In the genomic region with DNA sequence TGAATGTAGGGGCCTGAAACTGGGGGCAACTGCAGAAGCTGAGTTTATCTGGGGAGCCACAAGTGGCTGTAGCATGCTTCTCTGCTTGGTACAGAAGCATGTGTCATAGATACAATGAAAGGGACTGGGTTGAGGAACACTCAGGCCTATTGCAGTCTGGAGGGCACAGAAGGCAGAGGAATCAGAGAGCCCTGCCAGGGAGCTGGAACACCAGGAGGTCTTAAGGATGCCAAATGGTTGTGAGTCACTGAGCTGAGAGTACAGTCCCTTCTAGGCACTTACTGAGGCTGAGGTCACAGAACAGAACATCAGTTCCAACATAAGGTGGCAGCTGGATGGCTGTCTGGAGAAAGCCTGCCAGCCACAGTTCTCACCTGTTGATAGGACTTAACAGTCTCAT, we compare ENCODE assay signal across 25 mouse cellular contexts.
DNase-seq lines count a peak whose midpoint lies in the region; ATAC-seq lines count a peak whose summit lies in the region.
"Had no signal": no experiment of that assay in that cellular context is flagged by ENCODE, and none has a peak within 500 bp of the region (broad histone marks: within the 10 kb centered on the region; RNA-seq: fewer than 3 reads in every experiment).

No protein-coding gene starts in this region.

- no peak overlapping the region for H3K27ac ChIP-seq in forebrain, embryonic 12.5 days
- H3K27ac ChIP-seq: embryonic facial prominence, embryonic 15.5 days; heart, embryonic 15.5 days; hindbrain, embryonic 14.5 days; limb, embryonic 12.5 days; liver, embryonic 12.5 days; midbrain, embryonic 12.5 days; neural tube, embryonic 15.5 days had no signal

- H3K4me3 ChIP-seq in forebrain, embryonic 12.5 days (replicated peaks), result no peak overlapping the region
- H3K4me3 ChIP-seq: embryonic facial prominence, embryonic 15.5 days; heart, embryonic 15.5 days; limb, embryonic 12.5 days; liver, embryonic 12.5 days; midbrain, embryonic 12.5 days; neural tube, embryonic 15.5 days had no signal

- no peak overlapping the region for H3K9ac ChIP-seq in forebrain, embryonic 12.5 days
- H3K9ac ChIP-seq: embryonic facial prominence, embryonic 15.5 days; heart, embryonic 15.5 days; hindbrain, embryonic 14.5 days; limb, embryonic 12.5 days; liver, embryonic 12.5 days; midbrain, embryonic 12.5 days; neural tube, embryonic 15.5 days had no signal

- no peaks in the 10 kb centered on the region for H3K9me3 ChIP-seq in forebrain, embryonic 12.5 days
- H3K9me3 ChIP-seq: embryonic facial prominence, embryonic 15.5 days; heart, embryonic 15.5 days; limb, embryonic 12.5 days; liver, embryonic 12.5 days; midbrain, embryonic 12.5 days; neural tube, embryonic 15.5 days had no signal

- H3K36me3 ChIP-seq in forebrain, embryonic 12.5 days (replicated peaks), result no peaks in the 10 kb centered on the region
- H3K36me3 ChIP-seq: embryonic facial prominence, embryonic 15.5 days; G1E; heart, embryonic 15.5 days; limb, embryonic 12.5 days; liver, embryonic 12.5 days; midbrain, embryonic 12.5 days; neural tube, embryonic 15.5 days had no signal

- H3K4me1 ChIP-seq in forebrain, embryonic 12.5 days, result peaks cover 13% of the 10 kb centered on the region
- H3K4me1 ChIP-seq: embryonic facial prominence, embryonic 15.5 days; liver, embryonic 12.5 days had no signal

- ATAC-seq in cerebellum, adult (ENCODE audit: insufficient number of reproducible peaks, low FRiP score, low TSS enrichment), result 0 out of 2 replicates have a peak, but pooled peaks have one; percentile 29
- no peak for ATAC-seq in forebrain, embryonic 12.5 days (ENCODE audit: low FRiP score)
- ATAC-seq: forebrain, embryonic 16.5 days; inflammation-experienced regulatory T-cells, adult 6 months; liver, embryonic 12.5 days had no signal

- no peaks in the 10 kb centered on the region for H3K27me3 ChIP-seq in forebrain, embryonic 12.5 days
- H3K27me3 ChIP-seq: embryonic facial prominence, embryonic 15.5 days; heart, embryonic 15.5 days; limb, embryonic 12.5 days; liver, embryonic 12.5 days; midbrain, embryonic 12.5 days; neural tube, embryonic 15.5 days had no signal

- H3K4me2 ChIP-seq in forebrain, embryonic 12.5 days, result no peak overlapping the region
- H3K4me2 ChIP-seq: embryonic facial prominence, embryonic 15.5 days; heart, embryonic 15.5 days; hindbrain, embryonic 14.5 days; limb, embryonic 12.5 days; liver, embryonic 12.5 days; midbrain, embryonic 12.5 days; neural tube, embryonic 15.5 days had no signal

- DNase-seq in cerebellum, postnatal 4 days (ENCODE audit: low spot score in 2 of 2), result no peak
- DNase-seq in adrenal gland, postnatal 10 days, result peak; percentile 7
- DNase-seq in cerebellum, adult 11 months, result peak; percentile 42
- peak; percentile 72 for DNase-seq in cerebellum, adult 9-11 months
- no peak for DNase-seq in yolk sac, embryonic 10.5 days (ENCODE audit: low spot score)
- no peak for DNase-seq in layer of hippocampus, postnatal 10 days (ENCODE audit: low spot score in 2 of 2)
- DNase-seq: heart, postnatal 4 days; kidney, adult 18-20 months; kidney, postnatal 4 days; lung, adult 2 months; right cerebral cortex, adult 18-20 months; right cerebral cortex, postnatal 4 days; thymus, postnatal 25 days had no signal

Comparison
In these comparisons a context has a peak if more than half of its experiments do, and no peak if none do; other contexts are left out.
1. DNase-seq: peak in adrenal gland, postnatal 10 days (single experiment), cerebellum, adult 11 months (single experiment) and cerebellum, adult 9-11 months (single experiment); none in cerebellum, postnatal 4 days (0 of 2), yolk sac, embryonic 10.5 days (single experiment) and layer of hippocampus, postnatal 10 days (0 of 2).